Mouse (Mus musculus): Measurements from ENCODE around the gene 4921536K21Rik. TPM values are rescaled to one million over a fixed set of nuclear protein-coding genes. Genes with fewer than 3 reads are reported as not detected.

The 4921536K21Rik gene
- polyA plus RNA-seq, 1 experiment from 2014 or later, result 0.07 TPM

- no peak for DNase-seq (ENCODE audit: low spot score)
- H3K9me3 ChIP-seq (ENCODE audit: control insufficient read depth, low read length), result no peaks in the 10 kb centered on the region
- peaks cover 7% of the 10 kb centered on the region; the same call in 1 of the 2 replicates for H3K4me1 ChIP-seq (replicated peaks; ENCODE audit: control insufficient read depth, insufficient read depth, low read length)
- H3K4me2 ChIP-seq (ENCODE audit: low read length), result no peak overlapping the region
- WGBS, result 82% methylated on average over 4 of the region's 4 CpGs
- H3K27ac ChIP-seq (ENCODE audit: low read depth), result no peak overlapping the region
- H3K27me3 ChIP-seq (replicated peaks; ENCODE audit: control insufficient read depth, insufficient read depth, low read length), result no peaks in the 10 kb centered on the region
- H3K4me3 ChIP-seq (ENCODE audit: low read depth, low read length), result no peak overlapping the region
- ATAC-seq (replicated peaks; ENCODE audit: low FRiP score, low TSS enrichment, low read depth), result no peak
- no peak overlapping the region for H3K9ac ChIP-seq (ENCODE audit: low read length)
- peaks cover 17% of the 10 kb centered on the region; the same call in 1 of the 2 replicates for H3K36me3 ChIP-seq (ENCODE audit: control insufficient read depth, insufficient read depth, low read length)
These were observed 35.1 kb upstream of the 4921536K21Rik start for GRCm38 (mm10) chr11:3930019-3930418.

- no peak for ATAC-seq (replicated peaks; ENCODE audit: low FRiP score, low TSS enrichment, low read depth)
- Histone ChIP-seq H3K36me3 (ENCODE audit: control insufficient read depth, insufficient read depth, low read length) (peaks cover 29% of the 10 kb centered on the region; the same call in 1 of the 2 replicates), H3K4me2 (ENCODE audit: low read length) (no peak overlapping the region), H3K4me1 (replicated peaks; ENCODE audit: control insufficient read depth, insufficient read depth, low read length) (no peaks in the 10 kb centered on the region), H3K4me3 (ENCODE audit: low read depth, low read length) (no peak overlapping the region), H3K9me3 (ENCODE audit: control insufficient read depth, low read length) (no peaks in the 10 kb centered on the region), H3K27ac (ENCODE audit: low read depth) (no peak overlapping the region), H3K27me3 (replicated peaks; ENCODE audit: control insufficient read depth, insufficient read depth, low read length) (no peaks in the 10 kb centered on the region), H3K9ac (ENCODE audit: low read length) (no peak overlapping the region)
- DNase-seq (ENCODE audit: low spot score), result no peak
- WGBS, result 93% methylated on average over 10 of the region's 10 CpGs
These were observed 31.0 kb upstream of the 4921536K21Rik start for GRCm38 (mm10) chr11:3925916-3926315.

GRCm38 (mm10) chr11:3922731-3923130 is 27.8 kb upstream of the 4921536K21Rik start:
- H3K36me3 ChIP-seq (ENCODE audit: control insufficient read depth, insufficient read depth, low read length), result peaks cover 29% of the 10 kb centered on the region; the same call in 1 of the 2 replicates

DNA sequence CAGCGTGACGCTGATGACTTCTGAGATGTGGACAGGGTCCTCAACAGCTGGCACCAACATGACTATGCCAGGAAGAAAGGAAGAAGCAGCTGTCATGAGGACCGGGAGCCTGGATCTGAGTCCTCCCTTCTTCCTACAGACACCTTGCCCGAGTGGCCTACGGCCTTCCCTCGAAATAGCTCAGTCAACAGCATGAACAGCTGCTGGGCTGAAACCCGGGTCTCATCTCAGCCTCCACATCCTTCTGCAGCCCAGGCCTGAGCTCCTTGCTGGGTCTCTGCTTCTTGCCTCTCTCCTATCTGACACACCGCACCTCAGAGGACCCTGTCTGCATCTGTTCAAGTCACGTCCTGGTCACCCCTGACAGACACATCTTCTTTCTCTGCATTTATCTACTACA is 27.2 kb upstream of the 4921536K21Rik start:
- no peak for ATAC-seq (replicated peaks; ENCODE audit: low FRiP score, low TSS enrichment, low read depth)
- 95% methylated on average over 9 of the region's 9 CpGs for WGBS
- H3K36me3 ChIP-seq (ENCODE audit: control insufficient read depth, insufficient read depth, low read length), result peaks cover 29% of the 10 kb centered on the region; the same call in 1 of the 2 replicates

More at GRCm38 (mm10) chr11:3922731-3923130, 27.8 kb upstream of the 4921536K21Rik start:
- Histone ChIP-seq H3K9me3 (ENCODE audit: control insufficient read depth, low read length) (no peaks in the 10 kb centered on the region), H3K9ac (ENCODE audit: low read length) (no peak overlapping the region), H3K27ac (ENCODE audit: low read depth) (no peak overlapping the region), H3K4me3 (ENCODE audit: low read depth, low read length) (no peak overlapping the region), H3K27me3 (replicated peaks; ENCODE audit: control insufficient read depth, insufficient read depth, low read length) (no peaks in the 10 kb centered on the region), H3K4me2 (ENCODE audit: low read length) (no peak overlapping the region), H3K4me1 (replicated peaks; ENCODE audit: control insufficient read depth, insufficient read depth, low read length) (no peaks in the 10 kb centered on the region)
- ATAC-seq (replicated peaks; ENCODE audit: low FRiP score, low TSS enrichment, low read depth) (no peak), DNase-seq (ENCODE audit: low spot score) (no peak)
- WGBS, result 92% methylated on average over 6 of the region's 6 CpGs

GRCm38 (mm10) chr11:3921281-3921850 is 26.5 kb upstream of the 4921536K21Rik start:
- ATAC-seq (replicated peaks; ENCODE audit: low FRiP score, low TSS enrichment, low read depth), result 0 out of 2 replicates have a peak, but pooled peaks have one; percentile 13
- Histone ChIP-seq H3K4me3 (ENCODE audit: low read depth, low read length) (no peak overlapping the region), H3K27me3 (replicated peaks; ENCODE audit: control insufficient read depth, insufficient read depth, low read length) (no peaks in the 10 kb centered on the region), H3K9ac (ENCODE audit: low read length) (no peak overlapping the region), H3K9me3 (ENCODE audit: control insufficient read depth, low read length) (no peaks in the 10 kb centered on the region), H3K4me2 (ENCODE audit: low read length) (no peak overlapping the region), H3K27ac (ENCODE audit: low read depth) (no peak overlapping the region), H3K36me3 (ENCODE audit: control insufficient read depth, insufficient read depth, low read length) (peaks cover 21% of the 10 kb centered on the region; the same call in 1 of the 2 replicates), H3K4me1 (replicated peaks; ENCODE audit: control insufficient read depth, insufficient read depth, low read length) (no peaks in the 10 kb centered on the region)
- DNase-seq (ENCODE audit: low spot score), result no peak
- WGBS, result 33% methylated on average over 8 of the region's 8 CpGs

More for the DNA sequence above, 27.2 kb upstream of the 4921536K21Rik start:
- Histone ChIP-seq H3K27me3 (replicated peaks; ENCODE audit: control insufficient read depth, insufficient read depth, low read length) (no peaks in the 10 kb centered on the region), H3K4me3 (ENCODE audit: low read depth, low read length) (no peak overlapping the region), H3K4me1 (replicated peaks; ENCODE audit: control insufficient read depth, insufficient read depth, low read length) (no peaks in the 10 kb centered on the region), H3K9me3 (ENCODE audit: control insufficient read depth, low read length) (no peaks in the 10 kb centered on the region), H3K9ac (ENCODE audit: low read length) (no peak overlapping the region), H3K4me2 (ENCODE audit: low read length) (no peak overlapping the region), H3K27ac (ENCODE audit: low read depth) (no peak overlapping the region)
- no peak for DNase-seq (ENCODE audit: low spot score)

DNA sequence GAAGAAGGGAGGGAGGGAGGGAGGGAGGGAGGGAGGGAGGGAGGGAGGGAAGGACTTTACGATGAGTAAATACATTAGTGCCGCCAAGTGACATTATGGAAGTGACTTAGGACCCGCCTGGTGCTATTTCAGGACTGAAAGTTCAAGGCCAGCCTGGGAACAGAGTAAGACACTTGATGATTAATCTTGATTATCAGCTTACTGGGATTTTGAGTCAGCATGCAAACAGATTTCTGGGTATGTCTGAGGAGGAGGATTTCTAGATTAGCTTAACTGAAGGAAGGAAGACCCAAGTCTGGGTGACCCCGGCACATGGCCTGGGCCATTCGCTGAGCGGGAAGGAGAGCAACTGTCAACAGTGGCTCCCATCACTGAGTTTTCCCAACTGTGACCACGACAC is 25.6 kb upstream of the 4921536K21Rik start:
- H3K4me3 ChIP-seq (ENCODE audit: low read depth, low read length), result no peak overlapping the region
- H3K9me3 ChIP-seq (ENCODE audit: control insufficient read depth, low read length), result no peaks in the 10 kb centered on the region
- H3K4me1 ChIP-seq (replicated peaks; ENCODE audit: control insufficient read depth, insufficient read depth, low read length), result no peaks in the 10 kb centered on the region
- H3K27ac ChIP-seq (ENCODE audit: low read depth), result no peak overlapping the region
- DNase-seq (ENCODE audit: low spot score) (no peak), ATAC-seq (replicated peaks; ENCODE audit: low FRiP score, low TSS enrichment, low read depth) (no peak)
- 84% methylated on average over 7 of the region's 7 CpGs for WGBS
- no peak overlapping the region for H3K9ac ChIP-seq (ENCODE audit: low read length)
- H3K27me3 ChIP-seq (replicated peaks; ENCODE audit: control insufficient read depth, insufficient read depth, low read length), result no peaks in the 10 kb centered on the region
- no peak overlapping the region for H3K4me2 ChIP-seq (ENCODE audit: low read length)
- H3K36me3 ChIP-seq (ENCODE audit: control insufficient read depth, insufficient read depth, low read length), result peaks cover 14% of the 10 kb centered on the region; the same call in 1 of the 2 replicates

- Histone ChIP-seq H3K4me1 (replicated peaks; ENCODE audit: control insufficient read depth, insufficient read depth, low read length) (no peaks in the 10 kb centered on the region), H3K4me3 (ENCODE audit: low read depth, low read length) (no peak overlapping the region), H3K27me3 (replicated peaks; ENCODE audit: control insufficient read depth, insufficient read depth, low read length) (no peaks in the 10 kb centered on the region), H3K36me3 (ENCODE audit: control insufficient read depth, insufficient read depth, low read length) (peaks cover 4% of the 10 kb centered on the region; the same call in 1 of the 2 replicates), H3K4me2 (ENCODE audit: low read length) (no peak overlapping the region), H3K9ac (ENCODE audit: low read length) (no peak overlapping the region), H3K27ac (ENCODE audit: low read depth) (no peak overlapping the region), H3K9me3 (ENCODE audit: control insufficient read depth, low read length) (no peaks in the 10 kb centered on the region)
- no peak for ATAC-seq (replicated peaks; ENCODE audit: low FRiP score, low TSS enrichment, low read depth)
- 68% methylated on average over 1 of the region's 1 CpGs for WGBS
- DNase-seq (ENCODE audit: low spot score), result no peak
These were observed 23.8 kb upstream of the 4921536K21Rik start for GRCm38 (mm10) chr11:3918738-3919137.

DNA sequence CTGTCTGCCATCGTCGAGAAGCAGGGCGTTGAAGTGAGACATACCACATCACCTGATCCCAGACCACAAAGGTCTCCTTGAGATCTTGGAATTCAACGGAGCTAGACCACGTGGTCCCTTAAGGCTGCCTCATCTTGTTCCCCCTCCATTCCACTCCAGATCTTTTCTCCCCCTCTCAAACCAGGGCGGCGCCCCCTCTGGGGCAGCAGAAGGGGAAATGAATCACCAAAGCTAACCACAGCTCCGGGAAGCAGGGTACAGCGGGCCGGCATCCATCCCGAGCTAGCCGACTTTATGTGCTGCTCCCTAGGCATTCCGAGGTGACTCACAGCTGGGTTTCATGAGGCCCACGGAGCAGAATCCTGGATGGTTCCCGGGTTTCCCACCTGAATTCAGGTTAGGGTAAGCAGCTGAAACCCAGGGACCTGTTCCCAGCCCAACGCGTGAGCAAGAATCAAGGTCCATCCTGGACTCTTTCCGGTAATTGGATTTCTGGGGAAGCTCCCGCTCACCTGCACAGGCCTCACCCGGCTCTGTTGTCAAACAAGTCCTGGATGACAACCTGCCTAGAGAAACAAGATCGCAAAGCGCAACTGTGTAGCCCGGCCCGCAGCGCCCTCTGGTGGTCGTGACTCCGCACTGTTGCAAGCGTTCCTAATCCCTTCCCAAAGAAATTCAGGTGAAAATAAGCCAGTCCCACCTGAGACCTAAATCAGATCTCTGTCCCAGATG is 19.4 kb upstream of the 4921536K21Rik start, which contains the start of gene Slc35e4:
TSS of gene Slc35e4 (minus strand) at position 556 of the 732 bp plus-strand sequence.
- Histone ChIP-seq H3K27ac (ENCODE audit: low read depth) (peak within 1 kb of the TSS; percentile 64), H3K4me2 (ENCODE audit: low read length) (peak within 1 kb of the TSS; percentile 84), H3K9me3 (ENCODE audit: control insufficient read depth, low read length) (no peaks in the 10 kb centered on the region), H3K9ac (ENCODE audit: low read length) (peak within 1 kb of the TSS; percentile 36; the same call in 1 of the 2 replicates), H3K27me3 (replicated peaks; ENCODE audit: control insufficient read depth, insufficient read depth, low read length) (peaks cover 7% of the 10 kb centered on the region; the same call in 1 of the 2 replicates), H3K4me1 (replicated peaks; ENCODE audit: control insufficient read depth, insufficient read depth, low read length) (peaks cover 4% of the 10 kb centered on the region), H3K36me3 (ENCODE audit: control insufficient read depth, insufficient read depth, low read length) (no peaks in the 10 kb centered on the region), H3K4me3 (ENCODE audit: low read depth, low read length) (peak within 1 kb of the TSS; percentile 50)
- ATAC-seq (replicated peaks; ENCODE audit: low FRiP score, low TSS enrichment, low read depth), result peak; percentile 61
- peak; percentile 98 for DNase-seq (ENCODE audit: low spot score)
- 1% methylated on average over 27 of the region's 28 CpGs for WGBS
